Mouse (Mus musculus) heart, embryonic 13.5 days (tissue): ENCODE results near the gene Gp6. TPM values are rescaled to one million over a fixed set of nuclear protein-coding genes. Genes with fewer than 3 reads are reported as not detected.

ENCODE experiments used
- ATAC-seq: fragments of 200-750 bp; cut with Nextera tagmentation; 2 replicates; pipeline ENCODE4 v1.8.0; 2017; ENCODE audit warnings: moderate TSS enrichment; ENCODE audit not compliant: insufficient number of reproducible peaks, low FRiP score, low TSS enrichment; ENCODE audit errors: extremely low read depth
- H3K27ac ChIP-seq: fragments of 300-500 bp; sonication (generic); replicated peaks from 2 replicates; pipeline ENCODE4 v1.5.1; 2015; ENCODE audit warnings: moderate library complexity, mild to moderate bottlenecking, inconsistent platforms
- H3K27me3 ChIP-seq: fragments of 300-500 bp; sonication (generic); replicated peaks from 2 replicates; pipeline ENCODE4 v1.6.1; 2015; ENCODE audit warnings: mild to moderate bottlenecking, inconsistent platforms
- H3K36me3 ChIP-seq: fragments of 300-500 bp; sonication (generic); 2 replicates; pipeline ENCODE4 v1.6.1; 2015; ENCODE audit warnings: mild to moderate bottlenecking, inconsistent platforms
- H3K4me1 ChIP-seq: fragments of 300-500 bp; sonication (generic); 2 replicates; pipeline ENCODE4 v1.6.1; 2015; ENCODE audit warnings: inconsistent platforms
- H3K4me2 ChIP-seq: fragments of 300-500 bp; sonication (generic); 2 replicates; pipeline ENCODE4 v1.6.1; 2015; ENCODE audit warnings: inconsistent platforms, mild to moderate bottlenecking, moderate library complexity
- H3K4me3 ChIP-seq: fragments of 300-500 bp; sonication (generic); 2 replicates; pipeline ENCODE4 v1.5.1; 2015; ENCODE audit warnings: moderate library complexity, mild to moderate bottlenecking, inconsistent platforms
- H3K9ac ChIP-seq: fragments of 300-500 bp; sonication (generic); 2 replicates; pipeline ENCODE4 v1.6.1; 2015; ENCODE audit warnings: inconsistent platforms, mild to moderate bottlenecking, moderate library complexity
- H3K9me3 ChIP-seq: fragments of 300-500 bp; sonication (generic); 2 replicates; pipeline ENCODE4 v1.6.1; 2016; ENCODE audit warnings: inconsistent platforms
- WGBS: fragments of 180-500 bp; shearing (Covaris S2); methylation state at CpG from one replicate; pipeline ENCODE4 v1.1.7; 2015; ENCODE audit warnings: mixed read lengths; 5-methylcytosine and 5-hydroxymethylcytosine counted together
- polyA plus RNA-seq: library from polyadenylated mRNA; unstranded; fragments of >200 nt; fragmentation: Nextera tagmentation; extraction: Ambion mirVana; gene quantifications from 2 replicates; pipeline ENCODE4 v1.2.1, GENCODE M21; 2015

Gene Gp6
- 0.71 and 0.83 TPM in 2 replicates for polyA plus RNA-seq

- Histone ChIP-seq H3K27me3 (no peaks in the 10 kb centered on the region), H3K4me2 (no peak within 1 kb of the TSS), H3K9me3 (no peaks in the 10 kb centered on the region; the same call in 1 of the 2 replicates), H3K27ac (no peak within 1 kb of the TSS), H3K4me1 (no peaks in the 10 kb centered on the region), H3K36me3 (no peaks in the 10 kb centered on the region), H3K9ac (no peak within 1 kb of the TSS), H3K4me3 (no peak within 1 kb of the TSS)
- no peak for ATAC-seq
- 100% methylated on average over 1 of the region's 1 CpGs for WGBS
Observed at GRCm38 (mm10) chr7:4397730-4398129, at the start of gene Gp6. Gene Gp6, minus strand, starts transcription at chr7:4397744.

GRCm38 (mm10) chr7:4447138-4447537 is 49.6 kb upstream of the Gp6 start:
- no peak overlapping the region for H3K9ac ChIP-seq
- no peaks in the 10 kb centered on the region for H3K27me3 ChIP-seq
- ATAC-seq: no peak
- H3K4me3 ChIP-seq: no peak overlapping the region
- no peak overlapping the region for H3K4me2 ChIP-seq
- no peak overlapping the region for H3K27ac ChIP-seq
- H3K4me1 ChIP-seq: 0 out of 2 replicates have a peak, but pooled peaks cover 4% of the 10 kb centered on the region
- WGBS: 0% methylated on average over 1 of the region's 1 CpGs
- H3K36me3 ChIP-seq: peaks cover 23% of the 10 kb centered on the region
- no peaks in the 10 kb centered on the region for H3K9me3 ChIP-seq

DNA sequence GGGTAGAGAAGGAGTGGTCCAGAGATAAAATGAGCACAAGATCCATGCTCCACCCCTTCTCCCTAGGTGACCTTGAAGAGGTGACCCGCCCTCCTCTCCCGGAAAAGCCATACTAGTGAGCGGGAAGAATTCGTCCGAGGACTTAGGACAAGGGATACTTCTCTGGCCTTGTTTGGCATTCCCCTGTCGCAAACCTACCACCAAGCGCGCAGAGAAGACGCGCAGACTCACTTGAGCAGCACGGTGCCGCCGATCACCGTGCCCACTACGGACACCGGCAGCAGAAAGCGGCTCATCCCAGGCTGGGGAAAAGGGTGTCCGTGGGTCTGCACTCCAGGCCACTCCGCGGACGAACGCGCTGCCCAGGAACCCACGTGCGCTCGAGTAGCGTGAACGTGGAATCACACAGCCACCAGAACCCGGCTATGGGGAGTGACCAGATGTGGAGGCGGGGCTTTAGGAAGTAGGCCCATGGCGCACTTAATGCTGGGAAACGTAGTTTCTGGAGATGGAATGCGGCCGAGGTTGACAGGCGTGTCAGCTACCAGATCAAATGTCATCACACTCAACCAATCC is 47.8 kb upstream of the Gp6 start, which contains the start of gene Rdh13:
Gene Rdh13 (minus strand): TSS at position 434 of the 576 bp plus-strand sequence.
- Histone ChIP-seq H3K9ac (peak within 1 kb of the TSS; percentile 89), H3K4me2 (peak within 1 kb of the TSS; percentile 69), H3K4me3 (peak within 1 kb of the TSS; percentile 89), H3K27ac (peak within 1 kb of the TSS; percentile 95), H3K4me1 (0 out of 2 replicates have a peak, but pooled peaks cover 4% of the 10 kb centered on the region), H3K9me3 (no peaks in the 10 kb centered on the region), H3K27me3 (no peaks in the 10 kb centered on the region), H3K36me3 (peaks cover 41% of the 10 kb centered on the region)
- peak; percentile 80 for ATAC-seq
- under 1% methylated on average over 35 of the region's 35 CpGs for WGBS

GRCm38 (mm10) chr7:4440549-4440948 is 43.0 kb upstream of the Gp6 start:
- H3K9me3 ChIP-seq: no peaks in the 10 kb centered on the region
- H3K4me1 ChIP-seq: 0 out of 2 replicates have a peak, but pooled peaks cover 4% of the 10 kb centered on the region
- 84% methylated on average over 10 of the region's 10 CpGs for WGBS
- H3K27me3 ChIP-seq: no peaks in the 10 kb centered on the region
- no peak for ATAC-seq
- H3K27ac ChIP-seq: no peak overlapping the region
- peaks cover 84% of the 10 kb centered on the region for H3K36me3 ChIP-seq
- no peak overlapping the region for H3K9ac ChIP-seq
- H3K4me2 ChIP-seq: no peak overlapping the region
- no peak overlapping the region for H3K4me3 ChIP-seq

- Histone ChIP-seq H3K9me3 (no peaks in the 10 kb centered on the region), H3K4me1 (no peaks in the 10 kb centered on the region), H3K36me3 (peaks cover 95% of the 10 kb centered on the region), H3K27me3 (no peaks in the 10 kb centered on the region), H3K4me2 (no peak overlapping the region), H3K9ac (no peak overlapping the region), H3K27ac (no peak overlapping the region), H3K4me3 (no peak overlapping the region)
- 77% methylated on average over 2 of the region's 2 CpGs for WGBS
- ATAC-seq: no peak
Observed at GRCm38 (mm10) chr7:4437721-4438120, 40.2 kb upstream of the Gp6 start.

GRCm38 (mm10) chr7:4432026-4432425 is 34.5 kb upstream of the Gp6 start:
- Histone ChIP-seq H3K9me3 (no peaks in the 10 kb centered on the region), H3K27me3 (no peaks in the 10 kb centered on the region), H3K4me2 (no peak overlapping the region), H3K4me1 (no peaks in the 10 kb centered on the region), H3K36me3 (peaks cover 95% of the 10 kb centered on the region), H3K4me3 (no peak overlapping the region), H3K9ac (no peak overlapping the region), H3K27ac (no peak overlapping the region)
- no peak for ATAC-seq
- WGBS: 87% methylated on average over 8 of the region's 8 CpGs

DNA sequence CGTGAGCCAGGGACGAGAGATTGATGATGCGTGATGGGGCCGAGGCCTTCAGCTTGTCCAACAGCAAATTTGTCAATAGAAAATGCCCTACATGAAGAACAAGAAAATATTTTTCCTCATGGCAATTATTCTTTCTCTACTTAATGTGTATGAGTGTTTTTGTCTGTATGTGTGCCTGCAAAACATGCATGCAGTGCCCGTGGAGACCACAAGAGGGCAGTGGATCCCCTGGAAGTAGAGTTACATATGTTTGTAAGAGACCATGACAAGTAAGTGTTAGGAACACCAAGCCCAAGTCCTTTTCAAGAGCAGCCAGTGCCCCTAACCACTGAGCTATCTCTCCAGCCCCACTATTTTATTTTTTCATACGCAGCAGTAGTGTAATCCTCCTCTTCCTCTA is 34.0 kb upstream of the Gp6 start:
- no peak overlapping the region for H3K4me2 ChIP-seq
- H3K27me3 ChIP-seq: no peaks in the 10 kb centered on the region
- 75% methylated on average over 6 of the region's 6 CpGs for WGBS
- no peak overlapping the region for H3K4me3 ChIP-seq
- peaks cover 95% of the 10 kb centered on the region for H3K36me3 ChIP-seq
- H3K27ac ChIP-seq: no peak overlapping the region
- ATAC-seq: no peak
- no peaks in the 10 kb centered on the region for H3K4me1 ChIP-seq
- H3K9me3 ChIP-seq: no peaks in the 10 kb centered on the region
- H3K9ac ChIP-seq: no peak overlapping the region

DNA sequence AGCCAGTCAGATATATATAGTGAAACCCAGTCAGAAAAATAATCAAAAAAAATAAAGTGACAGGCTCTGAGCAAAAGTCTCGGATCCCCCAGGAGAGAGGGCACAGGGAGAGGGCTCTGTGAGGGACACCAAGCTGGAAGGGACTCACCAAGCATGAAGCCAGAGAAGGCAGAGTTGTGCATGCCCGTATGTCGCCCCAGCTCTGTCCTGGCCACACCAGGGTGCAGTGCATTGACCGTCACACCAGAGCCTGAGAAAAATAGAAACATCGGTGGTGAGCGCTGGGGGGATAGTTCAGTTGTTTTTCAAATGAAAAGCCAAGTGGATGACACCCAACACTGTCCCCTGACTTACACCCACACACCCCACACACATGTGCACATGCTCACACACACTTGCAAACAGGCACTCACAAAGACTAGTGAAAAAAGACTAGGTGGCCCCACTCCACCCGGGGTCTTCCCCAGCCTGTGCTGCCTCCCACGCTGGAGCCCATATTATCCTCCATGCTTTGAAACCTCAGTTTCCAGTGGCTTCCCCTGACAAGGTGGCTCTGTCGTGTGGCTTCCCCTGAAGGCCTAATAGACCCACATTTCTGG is 32.8 kb upstream of the Gp6 start:
- H3K36me3 ChIP-seq: peaks cover 95% of the 10 kb centered on the region
- ATAC-seq: no peak
- no peak overlapping the region for H3K27ac ChIP-seq
- H3K4me3 ChIP-seq: no peak overlapping the region
- H3K27me3 ChIP-seq: no peaks in the 10 kb centered on the region
- no peaks in the 10 kb centered on the region for H3K9me3 ChIP-seq
- H3K4me1 ChIP-seq: no peaks in the 10 kb centered on the region
- H3K9ac ChIP-seq: no peak overlapping the region
- no peak overlapping the region for H3K4me2 ChIP-seq
- 91% methylated on average over 9 of the region's 9 CpGs for WGBS

GRCm38 (mm10) chr7:4427161-4427912 is 29.8 kb upstream of the Gp6 start:
- H3K4me1 ChIP-seq: no peaks in the 10 kb centered on the region
- no peak overlapping the region for H3K4me3 ChIP-seq
- peaks cover 85% of the 10 kb centered on the region for H3K36me3 ChIP-seq
- H3K27ac ChIP-seq: no peak overlapping the region
- ATAC-seq: peak; percentile 69; the same call in 1 of the 2 replicates
- no peak overlapping the region for H3K9ac ChIP-seq
- H3K4me2 ChIP-seq: no peak overlapping the region
- 58% methylated on average over 7 of the region's 7 CpGs for WGBS
- no peaks in the 10 kb centered on the region for H3K27me3 ChIP-seq
- no peaks in the 10 kb centered on the region for H3K9me3 ChIP-seq

GRCm38 (mm10) chr7:4420230-4420629 is 22.7 kb upstream of the Gp6 start:
- Histone ChIP-seq H3K4me2 (no peak overlapping the region), H3K9me3 (no peaks in the 10 kb centered on the region), H3K4me1 (no peaks in the 10 kb centered on the region), H3K27me3 (no peaks in the 10 kb centered on the region), H3K27ac (no peak overlapping the region), H3K36me3 (peaks cover 19% of the 10 kb centered on the region), H3K4me3 (no peak overlapping the region), H3K9ac (no peak overlapping the region)
- ATAC-seq: no peak
- 68% methylated on average over 4 of the region's 4 CpGs for WGBS

DNA sequence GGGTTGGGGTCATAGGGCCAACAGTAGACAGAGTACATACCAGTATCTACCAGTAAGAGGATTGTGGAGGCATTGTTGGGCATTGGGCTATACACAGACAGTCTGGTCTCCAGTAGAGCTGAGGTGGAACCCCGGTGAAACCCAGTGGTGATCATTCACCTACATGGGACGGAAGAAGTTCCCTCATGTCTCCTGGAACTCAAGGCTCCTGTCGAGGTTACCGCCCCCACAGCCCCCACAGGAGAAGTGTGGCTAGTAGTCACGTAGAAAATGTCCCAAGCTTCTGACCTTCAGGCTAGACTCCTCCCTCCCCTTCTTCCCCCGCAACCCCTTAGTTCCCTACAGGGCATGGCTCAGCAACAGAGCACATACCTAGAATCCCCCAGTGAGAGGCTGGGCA is 22.1 kb upstream of the Gp6 start:
- Histone ChIP-seq H3K4me3 (no peak overlapping the region), H3K36me3 (peaks cover 14% of the 10 kb centered on the region), H3K9me3 (no peaks in the 10 kb centered on the region), H3K4me2 (no peak overlapping the region), H3K4me1 (no peaks in the 10 kb centered on the region), H3K27ac (no peak overlapping the region), H3K27me3 (no peaks in the 10 kb centered on the region), H3K9ac (no peak overlapping the region)
- ATAC-seq: no peak
- 76% methylated on average over 6 of the region's 6 CpGs for WGBS
